Mouse (Mus musculus) G1E (cell line): ENCODE data around the gene Ercc8. TPM values are rescaled to one million over a fixed set of nuclear protein-coding genes. Genes with fewer than 3 reads are reported as not detected.

Experiments used
- ATAC-seq: 2 replicates; pipeline ENCODE4 v1.8.0; 2016; ENCODE audit warnings: mild to moderate bottlenecking; ENCODE audit not compliant: insufficient number of reproducible peaks, poor library complexity, low FRiP score, severe bottlenecking; ENCODE audit errors: extremely low read depth
- DNase-seq: peaks from one replicate; pipeline ENCODE4 v3.0.0; 2012; ENCODE audit warnings: low spot score
- H3K27me3 ChIP-seq: 2 replicates; pipeline ENCODE4 v1.6.1; 2012; ENCODE audit warnings: mild to moderate bottlenecking, low read length, inconsistent platforms; ENCODE audit not compliant: insufficient read depth
- H3K36me3 ChIP-seq: replicated peaks from 2 replicates; pipeline ENCODE3; 2012; ENCODE audit warnings: mild to moderate bottlenecking, inconsistent platforms
- H3K4me1 ChIP-seq: 2 replicates; pipeline ENCODE4 v1.6.1; 2012; ENCODE audit warnings: low read depth, low read length, inconsistent platforms, mixed read lengths; ENCODE audit not compliant: insufficient read depth
- H3K4me3 ChIP-seq: 2 replicates; pipeline ENCODE4 v1.5.1; 2012; ENCODE audit warnings: low read depth, mild to moderate bottlenecking, inconsistent platforms, low read length, moderate library complexity, mixed read lengths
- H3K9me3 ChIP-seq: replicated peaks from 2 replicates; pipeline ENCODE4 v1.6.1; 2012; ENCODE audit warnings: inconsistent platforms
- CTCF ChIP-seq: IDR thresholded peaks from 2 replicates; pipeline ENCODE4 v1.5.1; 2012; ENCODE audit warnings: low read depth, low read length, inconsistent platforms, mixed read lengths
- GATA1 ChIP-seq: IDR thresholded peaks from 2 replicates; pipeline ENCODE4 v1.6.1; 2012; ENCODE audit warnings: borderline replicate concordance, low read length, inconsistent platforms, mixed read lengths
- GATA2 ChIP-seq: IDR thresholded peaks from 2 replicates; pipeline ENCODE4 v1.6.1; 2012; ENCODE audit warnings: low read depth, low read length, inconsistent platforms, borderline replicate concordance
- POLR2AphosphoS5 ChIP-seq: IDR thresholded peaks from 2 replicates; pipeline ENCODE4 v1.6.1; 2012; ENCODE audit warnings: low read depth, low read length, inconsistent platforms; ENCODE audit not compliant: insufficient replicate concordance
- TAL1 ChIP-seq: conservative IDR thresholded peaks from 2 replicates; pipeline ENCODE4 v1.6.1; 2012; ENCODE audit warnings: low read depth, low read length, inconsistent platforms, mixed read lengths
- polyA plus RNA-seq: library from polyadenylated mRNA; stranded (reverse); fragments of >175 nt; gene quantifications from 2 replicates; pipeline ENCODE4 v1.2.3, GENCODE M21; 2012
- total RNA-seq, 2 experiments: library from RNA; stranded (forward) in 1 of 2; stranded (reverse) in 1 of 2; fragments of 200-1000 nt in 1 of 2; fragments of >200 nt in 1 of 2; fragmentation: Nextera tagmentation in 1 of 2; gene quantifications; 2 replicates each; pipeline ENCODE4 v1.2.3; 2014 to 2017

Gene Ercc8
- total and polyA plus RNA-seq, 3 experiments: 4.1 to 13.8 (median 10.1) TPM

DNA sequence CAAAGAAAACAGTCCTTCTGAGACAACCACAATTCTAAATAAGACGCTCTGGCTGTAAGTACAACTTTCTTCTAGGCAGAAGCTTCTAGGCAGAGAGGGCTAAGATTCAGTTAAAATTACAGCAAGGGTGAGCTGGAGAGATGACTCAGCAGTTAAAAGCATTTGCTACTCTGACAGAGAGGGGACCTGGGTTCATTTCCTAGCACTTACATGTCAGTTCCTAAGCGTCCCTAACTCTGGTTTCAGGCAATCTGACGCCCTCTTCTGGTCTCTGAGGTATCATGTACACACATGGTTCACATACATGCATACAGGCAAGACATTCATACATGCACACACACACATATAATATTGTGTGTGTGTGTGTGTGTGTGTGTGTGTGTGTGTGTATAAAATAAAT is 27.0 kb downstream of the Ercc8 start:
- Histone ChIP-seq H3K4me3 (no peak overlapping the region), H3K9me3 (no peaks in the 10 kb centered on the region), H3K36me3 (peaks cover 80% of the 10 kb centered on the region), H3K27me3 (no peaks in the 10 kb centered on the region), H3K4me1 (no peaks in the 10 kb centered on the region)
- ATAC-seq (no peak), DNase-seq (no peak)
- TF ChIP-seq TAL1 (no peak), GATA1 (no peak), CTCF (no peak), POLR2AphosphoS5 (no peak), GATA2 (no peak)

DNA sequence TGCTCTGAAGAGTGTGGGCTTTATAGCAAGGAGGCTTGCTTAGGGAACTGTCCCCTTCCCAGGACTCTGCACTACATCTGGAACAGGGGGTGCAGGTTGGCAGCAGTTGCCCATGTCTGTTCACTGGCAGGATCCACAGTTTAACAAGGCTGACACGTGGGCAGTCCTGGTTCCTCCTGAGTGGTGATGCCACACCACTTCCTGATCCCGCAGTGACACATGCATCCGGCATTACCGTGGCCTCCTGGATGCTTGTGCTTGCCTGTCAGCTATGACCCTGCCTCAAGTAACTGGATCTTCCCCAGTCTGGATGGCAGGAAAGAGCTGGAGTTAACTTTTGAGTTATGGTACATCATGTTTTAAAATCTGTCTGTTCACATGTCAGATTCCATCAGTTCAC is 29.5 kb downstream of the Ercc8 start:
- TF ChIP-seq TAL1 (no peak), CTCF (no peak), POLR2AphosphoS5 (no peak), GATA1 (no peak), GATA2 (no peak)
- H3K4me3 ChIP-seq: no peak overlapping the region
- H3K27me3 ChIP-seq: no peaks in the 10 kb centered on the region
- H3K4me1 ChIP-seq: no peaks in the 10 kb centered on the region
- peaks cover 70% of the 10 kb centered on the region for H3K36me3 ChIP-seq
- ATAC-seq: no peak
- no peak for DNase-seq
- no peaks in the 10 kb centered on the region for H3K9me3 ChIP-seq

DNA sequence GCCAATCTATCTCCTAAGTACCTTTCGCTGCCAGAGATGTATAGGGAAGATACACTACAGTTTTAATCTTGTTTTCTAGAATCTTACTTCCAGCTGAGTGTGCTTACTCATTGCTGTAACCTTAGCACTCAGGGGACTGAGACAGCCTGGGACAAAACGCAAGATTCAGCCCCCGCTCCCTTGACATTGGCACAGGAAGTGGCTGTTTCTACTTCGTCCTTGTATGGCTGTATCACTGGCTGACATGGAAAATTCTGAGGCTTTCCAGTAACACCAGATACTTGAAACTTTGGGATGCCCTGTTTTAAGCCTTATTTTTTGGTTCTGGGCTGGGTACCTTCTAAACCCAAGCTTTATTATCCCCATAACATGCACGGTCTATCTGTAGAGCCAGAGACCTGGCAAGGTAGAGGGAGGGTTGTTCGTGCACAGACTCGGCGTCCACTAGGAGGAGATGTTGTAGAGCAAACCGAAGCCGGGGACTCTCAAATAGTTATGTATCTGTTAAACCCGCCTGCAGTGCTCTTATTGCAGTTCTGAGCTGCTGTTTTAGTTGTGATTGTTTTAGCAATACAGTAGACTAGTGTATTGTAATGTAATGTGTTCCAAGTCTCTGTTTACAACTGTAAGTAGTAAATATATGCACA is 32.7 kb downstream of the Ercc8 start:
- DNase-seq (no peak), ATAC-seq (no peak)
- H3K9me3 ChIP-seq: no peaks in the 10 kb centered on the region

DNA sequence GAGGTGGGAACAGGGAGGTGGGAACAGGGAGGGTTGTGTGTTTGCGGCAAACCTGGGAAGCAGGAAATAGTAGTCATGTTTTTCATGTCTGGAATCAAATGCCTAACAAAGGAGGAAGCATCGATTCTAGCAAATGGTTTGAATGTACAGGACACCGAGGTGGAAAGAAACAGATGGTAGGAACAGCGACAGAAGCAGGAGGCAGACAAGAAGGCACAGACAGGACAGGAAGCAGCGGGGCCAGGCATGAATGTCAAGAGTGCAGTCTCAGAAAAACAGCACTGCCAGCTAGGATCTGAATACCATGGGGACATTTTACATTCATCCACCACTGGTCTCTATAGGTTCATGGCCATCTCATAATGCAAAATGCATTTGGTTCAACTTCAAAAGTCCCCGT is 36.9 kb downstream of the Ercc8 start:
- ATAC-seq (no peak), DNase-seq (no peak)
- TF ChIP-seq GATA2 (no peak), POLR2AphosphoS5 (no peak), GATA1 (no peak), TAL1 (no peak), CTCF (no peak)
- Histone ChIP-seq H3K27me3 (no peaks in the 10 kb centered on the region), H3K9me3 (no peaks in the 10 kb centered on the region), H3K36me3 (peaks cover 52% of the 10 kb centered on the region), H3K4me1 (no peaks in the 10 kb centered on the region), H3K4me3 (no peak overlapping the region)

More for the DNA sequence above, 32.7 kb downstream of the Ercc8 start:
- Histone ChIP-seq H3K4me3 (no peak overlapping the region), H3K4me1 (no peaks in the 10 kb centered on the region), H3K36me3 (peaks cover 76% of the 10 kb centered on the region), H3K27me3 (no peaks in the 10 kb centered on the region)
- no peak for TF ChIP-seq GATA2
- TF ChIP-seq GATA1: no peak
- TF ChIP-seq CTCF: no peak
- TF ChIP-seq POLR2AphosphoS5: no peak
- TF ChIP-seq TAL1: no peak

DNA sequence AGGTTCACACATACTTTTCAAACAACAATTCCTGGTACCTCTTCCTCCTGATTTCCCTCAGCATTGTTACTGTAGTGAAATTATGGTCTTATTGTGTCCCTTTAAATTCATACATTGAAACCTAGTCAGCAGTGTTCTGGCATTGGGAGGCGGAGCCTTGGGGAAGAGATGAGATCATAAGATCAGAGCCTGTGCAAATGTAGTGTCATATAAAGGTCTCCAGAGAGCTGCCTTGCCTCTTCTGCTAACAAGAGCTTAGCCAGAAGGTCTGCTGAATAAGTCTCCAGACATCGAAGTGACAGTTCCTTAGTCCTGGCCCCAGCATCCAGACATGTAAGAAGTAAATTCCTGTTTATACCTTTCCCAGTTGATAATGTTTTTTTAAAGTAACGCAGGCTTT is 46.3 kb downstream of the Ercc8 start:
- ATAC-seq (no peak), DNase-seq (no peak)
- H3K4me3 ChIP-seq: no peak overlapping the region
- peaks cover 18% of the 10 kb centered on the region; the same call in 1 of the 2 replicates for H3K27me3 ChIP-seq
- no peaks in the 10 kb centered on the region for H3K9me3 ChIP-seq
- H3K4me1 ChIP-seq: no peaks in the 10 kb centered on the region
- no peaks in the 10 kb centered on the region for H3K36me3 ChIP-seq
- TF ChIP-seq GATA1 (no peak), TAL1 (no peak), CTCF (no peak), GATA2 (no peak), POLR2AphosphoS5 (no peak)

DNA sequence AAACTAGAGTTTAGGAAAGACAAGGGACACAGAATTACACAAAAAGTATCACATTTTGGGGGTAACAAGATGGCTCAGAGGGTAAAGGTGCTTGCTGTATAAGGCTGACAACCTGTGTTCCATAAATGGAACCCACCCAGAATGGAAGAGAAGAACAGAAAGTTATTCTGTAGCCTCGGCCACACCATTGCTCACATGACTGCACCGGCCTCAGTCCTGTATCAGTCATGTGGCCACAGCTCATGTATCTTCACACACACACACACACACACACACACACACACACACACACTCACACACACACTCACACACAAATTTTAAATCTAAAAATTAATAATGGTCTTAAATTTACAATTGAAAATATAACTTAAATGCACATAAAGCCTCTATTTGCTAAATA is 48.9 kb downstream of the Ercc8 start:
- DNase-seq (no peak), ATAC-seq (no peak)
- Histone ChIP-seq H3K4me1 (peaks cover 17% of the 10 kb centered on the region), H3K36me3 (no peaks in the 10 kb centered on the region), H3K27me3 (peaks cover 15% of the 10 kb centered on the region; the same call in 1 of the 2 replicates), H3K4me3 (no peak overlapping the region), H3K9me3 (no peaks in the 10 kb centered on the region)
- TF ChIP-seq TAL1 (no peak), GATA1 (no peak), POLR2AphosphoS5 (no peak), GATA2 (no peak), CTCF (no peak)

DNA sequence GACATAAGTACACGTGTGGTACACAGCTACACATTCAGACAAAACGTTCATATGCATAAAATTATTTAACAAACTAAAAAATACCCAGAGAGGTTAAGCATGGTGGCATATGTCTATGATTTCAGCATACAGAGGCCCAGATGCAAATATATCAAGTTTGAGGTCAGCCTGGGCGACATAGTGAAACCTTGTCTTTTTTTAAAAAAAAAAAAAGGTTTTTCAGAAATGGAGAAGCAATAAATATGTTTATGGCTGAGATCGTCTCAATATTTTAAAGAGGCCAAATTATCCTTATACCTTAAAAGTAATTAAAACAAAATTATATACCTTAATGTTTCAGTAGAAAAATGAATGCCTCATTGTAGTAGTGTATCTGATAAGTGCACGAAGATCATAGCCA is 49.6 kb downstream of the Ercc8 start:
- ATAC-seq (no peak), DNase-seq (no peak)
- Histone ChIP-seq H3K4me1 (peaks cover 20% of the 10 kb centered on the region), H3K9me3 (no peaks in the 10 kb centered on the region), H3K4me3 (no peak overlapping the region), H3K27me3 (peaks cover 12% of the 10 kb centered on the region; the same call in 1 of the 2 replicates), H3K36me3 (no peaks in the 10 kb centered on the region)
- TF ChIP-seq POLR2AphosphoS5 (no peak), GATA2 (no peak), CTCF (no peak), GATA1 (no peak), TAL1 (no peak)
